Mouse (Mus musculus) limb, embryonic 10.5 days (tissue): ENCODE measurements around the gene Mfsd14a. TPM values are rescaled to one million over a fixed set of nuclear protein-coding genes. Genes with fewer than 3 reads are reported as not detected.
"Not testable (repeated sequence)": the region's sequence is repeated elsewhere in the genome, so short reads cannot be mapped to it uniquely, and the experiment has no call there.

Source experiments
- DNase-seq: peaks from one replicate; pipeline ENCODE4 v3.0.0-alpha.2; 2017; ENCODE audit warnings: low spot score
- H3K27ac ChIP-seq: fragments of 300-500 bp; sonication (generic); 2 replicates; pipeline ENCODE4 v1.5.1; 2016; ENCODE audit warnings: mild to moderate bottlenecking
- H3K27me3 ChIP-seq: fragments of 300-500 bp; sonication (generic); 2 replicates; pipeline ENCODE4 v1.6.1; 2016; ENCODE audit warnings: low read depth, mild to moderate bottlenecking; ENCODE audit not compliant: poor library complexity, severe bottlenecking
- H3K36me3 ChIP-seq: fragments of 300-500 bp; sonication (generic); 2 replicates; pipeline ENCODE4 v1.6.1; 2016; ENCODE audit warnings: mild to moderate bottlenecking, moderate library complexity
- H3K4me1 ChIP-seq: fragments of 300-500 bp; sonication (generic); 2 replicates; pipeline ENCODE4 v1.6.1; 2016
- H3K4me3 ChIP-seq: fragments of 300-500 bp; sonication (generic); 2 replicates; pipeline ENCODE4 v1.5.1; 2016; ENCODE audit warnings: mild to moderate bottlenecking, moderate library complexity
- H3K9me3 ChIP-seq: fragments of 300-500 bp; sonication (generic); replicated peaks from 2 replicates; pipeline ENCODE4 v1.6.1; 2016; ENCODE audit warnings: mild to moderate bottlenecking
- WGBS: fragments of 180-500 bp; shearing (Covaris S2); methylation state at CpG from one replicate; pipeline ENCODE4 v1.1.7; 2016; 5-methylcytosine and 5-hydroxymethylcytosine counted together
- polyA plus RNA-seq: library from polyadenylated mRNA; unstranded; fragments of >200 nt; fragmentation: Nextera tagmentation; extraction: Ambion mirVana; gene quantifications from 2 replicates; pipeline ENCODE4 v1.2.1, GENCODE M21; 2016

Mfsd14a gene
- polyA plus RNA-seq, 1 experiment from 2014 or later, result 86.1 TPM

DNA sequence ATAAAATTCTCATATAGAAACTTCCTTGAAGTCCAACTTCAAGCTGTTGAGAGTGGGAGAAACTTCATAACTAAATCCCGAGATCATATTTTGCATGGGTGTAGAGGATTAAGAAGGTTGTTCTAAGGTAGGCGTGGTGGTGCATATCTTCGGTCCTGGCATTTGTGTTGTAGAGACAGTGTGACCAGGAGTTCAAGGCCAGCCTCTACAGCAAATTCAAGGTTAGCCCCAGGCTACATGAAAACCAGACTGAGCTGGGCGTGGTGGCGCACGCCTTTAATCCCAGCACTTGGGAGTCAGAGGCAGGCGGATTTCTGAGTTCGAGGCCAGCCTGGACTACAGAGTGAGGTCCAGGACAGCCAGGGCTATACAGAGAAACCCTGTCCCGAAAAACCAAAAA, 1.8 kb upstream of the Mfsd14a start:
- H3K4me1 ChIP-seq, result peaks cover 14% of the 10 kb centered on the region
- H3K27me3 ChIP-seq, H3K4me3 ChIP-seq, H3K27ac ChIP-seq, DNase-seq, H3K9me3 ChIP-seq, H3K36me3 ChIP-seq: not testable (repeated sequence)
- 91% methylated on average over 9 of the region's 9 CpGs for WGBS

GRCm38 (mm10) chr3:116661870-116662414, 535 bp downstream of the Mfsd14a start:
- peaks cover 18% of the 10 kb centered on the region for H3K4me1 ChIP-seq
- peak; percentile 78 for DNase-seq
- H3K4me3 ChIP-seq, result peak overlapping the region; percentile 99
- H3K36me3 ChIP-seq, result peaks cover 2% of the 10 kb centered on the region; the same call in 1 of the 2 replicates
- no peaks in the 10 kb centered on the region for H3K9me3 ChIP-seq
- H3K27me3 ChIP-seq, result no peaks in the 10 kb centered on the region
- peak overlapping the region; percentile 99 for H3K27ac ChIP-seq
- WGBS, result under 1% methylated on average over 67 of the region's 68 CpGs

- Histone ChIP-seq H3K27ac (peak overlapping the region; percentile 99), H3K4me3 (peak overlapping the region; percentile 99), H3K27me3 (no peaks in the 10 kb centered on the region), H3K36me3 (peaks cover 2% of the 10 kb centered on the region; the same call in 1 of the 2 replicates), H3K4me1 (peaks cover 18% of the 10 kb centered on the region), H3K9me3 (no peaks in the 10 kb centered on the region)
- DNase-seq, result no peak
- WGBS, result 7% methylated on average over 16 of the region's 16 CpGs
These were observed 1.1 kb downstream of the Mfsd14a start for GRCm38 (mm10) chr3:116661288-116661869.

DNA sequence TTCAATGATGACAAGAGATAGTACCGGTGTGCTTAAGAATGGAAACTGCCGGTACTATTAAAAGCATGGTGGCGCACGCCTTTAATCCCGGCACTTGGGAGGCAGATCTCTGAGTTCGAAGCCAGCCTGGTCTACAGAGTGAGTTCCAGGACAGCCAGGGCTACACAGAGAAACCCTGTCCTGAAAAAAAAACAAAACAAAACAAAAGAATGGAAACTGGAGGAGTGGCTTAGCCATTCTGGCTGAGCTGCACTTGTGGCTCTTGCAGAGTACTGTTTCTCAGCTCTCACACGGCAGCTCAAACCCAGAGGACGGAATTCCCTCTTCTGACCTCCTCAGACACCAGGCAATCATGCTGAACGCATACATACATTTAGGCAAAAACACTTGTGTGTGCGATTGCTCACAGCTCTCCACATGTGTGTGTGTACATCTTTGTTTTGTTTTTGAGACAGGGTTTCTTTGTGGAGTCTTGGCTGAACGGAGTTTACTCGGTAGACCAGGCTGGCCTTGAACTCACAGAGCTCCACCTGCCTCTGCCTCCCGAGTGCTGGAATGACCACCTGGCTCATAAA, 2.5 kb downstream of the Mfsd14a start:
- Histone ChIP-seq H3K27ac (no peak overlapping the region), H3K4me3 (no peak overlapping the region), H3K9me3 (no peaks in the 10 kb centered on the region), H3K27me3 (no peaks in the 10 kb centered on the region), H3K36me3 (peaks cover 2% of the 10 kb centered on the region; the same call in 1 of the 2 replicates), H3K4me1 (peaks cover 18% of the 10 kb centered on the region)
- 89% methylated on average over 13 of the region's 13 CpGs for WGBS
- DNase-seq, result no peak

DNA sequence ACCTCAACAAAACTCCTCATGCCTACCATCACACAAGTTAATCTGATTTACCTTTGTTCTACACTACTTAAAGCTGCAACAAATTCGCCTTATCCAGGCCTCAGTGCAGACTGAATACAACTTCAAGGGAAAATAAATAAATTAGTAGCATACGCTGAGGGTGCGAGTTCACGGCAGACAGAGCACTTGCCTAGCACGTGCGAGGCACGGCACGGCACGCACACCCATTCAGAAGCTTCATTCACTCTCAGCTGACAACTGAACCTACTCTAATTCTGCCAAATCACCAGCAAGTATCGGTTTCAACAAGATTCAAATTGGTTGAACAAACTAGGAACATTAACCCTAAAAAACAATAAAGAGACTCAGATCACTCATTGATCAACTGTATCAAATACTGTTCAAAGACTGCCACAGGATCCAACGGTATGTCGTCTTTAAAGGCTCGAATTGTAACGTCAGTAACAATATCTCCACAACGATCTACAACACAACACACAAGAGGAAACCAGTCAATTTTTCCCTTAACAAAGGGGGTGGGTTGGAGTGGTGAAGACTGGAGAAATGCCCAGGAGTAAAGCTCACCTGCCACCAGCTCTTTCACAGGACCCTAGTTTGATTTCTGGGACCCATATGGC, 3.4 kb downstream of the Mfsd14a start:
- Histone ChIP-seq H3K27ac (no peak overlapping the region), H3K27me3 (no peaks in the 10 kb centered on the region), H3K4me3 (no peak overlapping the region), H3K4me1 (peaks cover 18% of the 10 kb centered on the region), H3K36me3 (peaks cover 2% of the 10 kb centered on the region; the same call in 1 of the 2 replicates), H3K9me3 (no peaks in the 10 kb centered on the region)
- DNase-seq, result no peak
- WGBS, result 78% methylated on average over 15 of the region's 15 CpGs

- Histone ChIP-seq H3K27ac (no peak overlapping the region), H3K4me3 (no peak overlapping the region), H3K9me3 (no peaks in the 10 kb centered on the region), H3K36me3 (peaks cover 2% of the 10 kb centered on the region; the same call in 1 of the 2 replicates), H3K4me1 (peaks cover 14% of the 10 kb centered on the region), H3K27me3 (no peaks in the 10 kb centered on the region)
- DNase-seq, result no peak
- 86% methylated on average over 7 of the region's 7 CpGs for WGBS
These were observed 6.1 kb downstream of the Mfsd14a start for GRCm38 (mm10) chr3:116656184-116656965.

- not testable (repeated sequence) for H3K4me1 ChIP-seq, H3K4me3 ChIP-seq, H3K27ac ChIP-seq, H3K27me3 ChIP-seq, DNase-seq, H3K9me3 ChIP-seq
- peaks cover 20% of the 10 kb centered on the region for H3K36me3 ChIP-seq
- WGBS, result 96% methylated on average over 11 of the region's 11 CpGs
These were observed 8.4 kb downstream of the Mfsd14a start for GRCm38 (mm10) chr3:116654051-116654450.

GRCm38 (mm10) chr3:116653278-116653945, 9.1 kb downstream of the Mfsd14a start:
- Histone ChIP-seq H3K4me3 (no peak overlapping the region), H3K27ac (no peak overlapping the region), H3K27me3 (no peaks in the 10 kb centered on the region), H3K4me1 (peaks cover 2% of the 10 kb centered on the region; the same call in 1 of the 2 replicates), H3K9me3 (no peaks in the 10 kb centered on the region), H3K36me3 (peaks cover 27% of the 10 kb centered on the region)
- DNase-seq, result no peak
- 90% methylated on average over 5 of the region's 5 CpGs for WGBS

DNA sequence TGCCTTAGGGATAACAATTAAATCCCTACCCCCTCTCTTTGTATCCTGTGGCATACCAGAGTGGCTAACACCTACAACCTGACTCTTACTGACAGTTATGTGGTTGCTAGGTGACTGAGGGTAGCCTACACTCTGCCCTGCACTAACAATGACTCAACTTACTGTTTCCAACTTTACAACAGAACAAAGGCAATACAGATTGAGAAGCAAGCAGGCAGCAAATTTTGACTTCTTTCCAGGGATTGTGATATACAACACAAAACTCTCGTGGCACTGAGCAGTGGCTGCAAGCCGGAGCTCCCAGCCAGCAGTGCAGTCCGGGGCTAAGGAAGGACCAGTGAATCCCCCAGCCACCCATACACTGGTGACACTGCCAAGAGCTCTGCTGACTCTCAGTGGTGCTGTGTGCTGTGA, 10.4 kb downstream of the Mfsd14a start:
- DNase-seq, result no peak
- H3K27me3 ChIP-seq, result no peaks in the 10 kb centered on the region
- H3K36me3 ChIP-seq, result peaks cover 35% of the 10 kb centered on the region
- H3K27ac ChIP-seq, result no peak overlapping the region
- no peak overlapping the region for H3K4me3 ChIP-seq
- 87% methylated on average over 3 of the region's 3 CpGs for WGBS
- H3K4me1 ChIP-seq, result peaks cover 2% of the 10 kb centered on the region; the same call in 1 of the 2 replicates
- H3K9me3 ChIP-seq, result no peaks in the 10 kb centered on the region

- Histone ChIP-seq H3K4me3 (no peak overlapping the region), H3K4me1 (peaks cover 2% of the 10 kb centered on the region; the same call in 1 of the 2 replicates), H3K27me3 (no peaks in the 10 kb centered on the region), H3K36me3 (peaks cover 48% of the 10 kb centered on the region), H3K27ac (no peak overlapping the region), H3K9me3 (no peaks in the 10 kb centered on the region)
- 97% methylated on average over 9 of the region's 9 CpGs for WGBS
- no peak for DNase-seq
These were observed 11.8 kb downstream of the Mfsd14a start for GRCm38 (mm10) chr3:116650698-116651097.

DNA sequence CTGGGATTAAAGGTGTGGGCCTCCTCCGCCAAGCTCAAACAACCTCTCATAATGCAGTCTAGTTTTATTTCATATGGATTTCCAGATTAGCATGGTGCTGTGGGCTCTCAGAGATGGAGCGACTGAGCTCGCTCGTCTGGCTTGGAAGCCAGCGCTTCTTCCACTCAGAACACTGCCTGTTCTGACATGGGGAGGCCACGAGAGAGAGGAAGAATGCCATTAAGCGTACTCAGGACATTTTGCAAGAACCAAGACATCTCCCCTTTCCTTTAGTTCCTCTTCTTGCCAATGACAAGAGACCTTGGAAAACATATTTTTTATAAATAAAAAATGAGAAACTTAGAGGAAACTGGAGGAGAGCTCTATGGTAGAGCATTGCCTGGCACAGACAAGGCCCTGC, 13.7 kb downstream of the Mfsd14a start:
- H3K27ac ChIP-seq, result no peak overlapping the region
- H3K9me3 ChIP-seq, result no peaks in the 10 kb centered on the region
- no peak for DNase-seq
- no peaks in the 10 kb centered on the region for H3K27me3 ChIP-seq
- no peak overlapping the region for H3K4me3 ChIP-seq
- 93% methylated on average over 7 of the region's 7 CpGs for WGBS
- H3K4me1 ChIP-seq, result peaks cover 2% of the 10 kb centered on the region; the same call in 1 of the 2 replicates
- H3K36me3 ChIP-seq, result peaks cover 67% of the 10 kb centered on the region

DNA sequence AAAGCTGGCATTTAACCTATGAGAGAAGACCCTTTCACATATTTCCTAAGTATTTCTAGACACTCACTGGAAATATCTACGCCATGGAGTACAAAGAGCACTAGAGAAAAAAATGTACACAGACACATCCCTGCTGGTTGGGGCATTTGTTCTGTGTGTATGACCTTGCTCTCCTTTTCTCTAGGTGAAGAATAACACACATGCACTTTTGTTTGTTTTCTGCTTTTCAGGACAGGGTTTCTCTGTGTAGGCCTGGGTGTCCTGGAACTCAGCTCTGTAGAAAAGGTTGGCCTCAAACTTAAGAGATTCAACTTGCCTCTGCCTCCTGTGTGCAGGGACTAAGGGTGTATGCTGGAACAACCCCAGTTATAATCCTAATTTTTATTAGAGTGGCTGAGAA, 16.1 kb downstream of the Mfsd14a start:
- H3K36me3 ChIP-seq, result peaks cover 88% of the 10 kb centered on the region
- H3K4me1 ChIP-seq, result no peaks in the 10 kb centered on the region
- H3K4me3 ChIP-seq, result no peak overlapping the region
- no peak for DNase-seq
- no peaks in the 10 kb centered on the region for H3K27me3 ChIP-seq
- H3K9me3 ChIP-seq, result no peaks in the 10 kb centered on the region
- H3K27ac ChIP-seq, result no peak overlapping the region
- WGBS, result 96% methylated on average over 1 of the region's 1 CpGs
